Mouse (Mus musculus): ENCODE results near the gene Prkaca. TPM values are rescaled to one million over a fixed set of nuclear protein-coding genes. Genes with fewer than 3 reads are reported as not detected.
A peak's percentile ranks its signal among the peaks of the same experiment; 100 is the strongest.

The Prkaca gene
- polyA plus RNA-seq, 1 experiment from 2014 or later, result 39.9 TPM

GRCm38 (mm10) chr8:83997511-83998141 is 24.8 kb downstream of the Prkaca start, which contains the start of gene Samd1:
Gene Samd1, plus strand, starts transcription at chr8:83997672.
- peak within 1 kb of the TSS; percentile 93 for H3K4me2 ChIP-seq (ENCODE audit: low read depth, low read length)
- peak within 1 kb of the TSS; percentile 88 for H3K4me3 ChIP-seq (ENCODE audit: low read depth, low read length)
- peak within 1 kb of the TSS; percentile 90 for H3K9ac ChIP-seq (ENCODE audit: low read depth, low read length)
- 0% methylated on average over 73 of the region's 112 CpGs for WGBS (ENCODE audit: insufficient replicate concordance)
- H3K27ac ChIP-seq (ENCODE audit: low read length), result peak within 1 kb of the TSS; percentile 86
- peaks cover 28% of the 10 kb centered on the region for H3K36me3 ChIP-seq (ENCODE audit: control insufficient read depth, insufficient read depth)
- peaks cover 42% of the 10 kb centered on the region for H3K4me1 ChIP-seq (ENCODE audit: control insufficient read depth, low read depth, low read length)
- no peaks in the 10 kb centered on the region for H3K9me3 ChIP-seq (replicated peaks; ENCODE audit: control insufficient read depth, low read length)
- peak; percentile 5 for ATAC-seq (ENCODE audit: low read depth)
- H3K27me3 ChIP-seq (ENCODE audit: control insufficient read depth, insufficient read depth, low read depth, low read length), result no peaks in the 10 kb centered on the region

GRCm38 (mm10) chr8:83998231-83999056 is 25.7 kb downstream of the Prkaca start:
- H3K4me3 ChIP-seq (ENCODE audit: low read depth, low read length), result peak overlapping the region; percentile 88
- no peaks in the 10 kb centered on the region for H3K9me3 ChIP-seq (replicated peaks; ENCODE audit: control insufficient read depth, low read length)
- H3K4me1 ChIP-seq (ENCODE audit: control insufficient read depth, low read depth, low read length), result peaks cover 41% of the 10 kb centered on the region
- WGBS (ENCODE audit: insufficient replicate concordance), result 1% methylated on average over 79 of the region's 92 CpGs
- H3K9ac ChIP-seq (ENCODE audit: low read depth, low read length), result peak overlapping the region; percentile 90
- H3K4me2 ChIP-seq (ENCODE audit: low read depth, low read length), result peak overlapping the region; percentile 92
- H3K36me3 ChIP-seq (ENCODE audit: control insufficient read depth, insufficient read depth), result peaks cover 28% of the 10 kb centered on the region
- no peaks in the 10 kb centered on the region for H3K27me3 ChIP-seq (ENCODE audit: control insufficient read depth, insufficient read depth, low read depth, low read length)
- H3K27ac ChIP-seq (ENCODE audit: low read length), result peak overlapping the region; percentile 81
- ATAC-seq (ENCODE audit: low read depth), result peak; percentile 5

GRCm38 (mm10) chr8:83999057-83999705 is 26.4 kb downstream of the Prkaca start:
- ATAC-seq (ENCODE audit: low read depth), result no peak
- no peaks in the 10 kb centered on the region for H3K27me3 ChIP-seq (ENCODE audit: control insufficient read depth, insufficient read depth, low read depth, low read length)
- WGBS (ENCODE audit: insufficient replicate concordance), result 69% methylated on average over 16 of the region's 16 CpGs
- H3K4me3 ChIP-seq (ENCODE audit: low read depth, low read length), result peak overlapping the region; percentile 88
- H3K27ac ChIP-seq (ENCODE audit: low read length), result no peak overlapping the region
- H3K9ac ChIP-seq (ENCODE audit: low read depth, low read length), result peak overlapping the region; percentile 90
- peak overlapping the region; percentile 92 for H3K4me2 ChIP-seq (ENCODE audit: low read depth, low read length)
- H3K36me3 ChIP-seq (ENCODE audit: control insufficient read depth, insufficient read depth), result peaks cover 28% of the 10 kb centered on the region
- peaks cover 40% of the 10 kb centered on the region for H3K4me1 ChIP-seq (ENCODE audit: control insufficient read depth, low read depth, low read length)
- H3K9me3 ChIP-seq (replicated peaks; ENCODE audit: control insufficient read depth, low read length), result no peaks in the 10 kb centered on the region

GRCm38 (mm10) chr8:83999825-84000224 is 27.0 kb downstream of the Prkaca start:
- Histone ChIP-seq H3K4me1 (ENCODE audit: control insufficient read depth, low read depth, low read length) (peaks cover 41% of the 10 kb centered on the region), H3K9me3 (replicated peaks; ENCODE audit: control insufficient read depth, low read length) (no peaks in the 10 kb centered on the region), H3K4me3 (ENCODE audit: low read depth, low read length) (no peak overlapping the region), H3K9ac (ENCODE audit: low read depth, low read length) (no peak overlapping the region), H3K4me2 (ENCODE audit: low read depth, low read length) (no peak overlapping the region), H3K27ac (ENCODE audit: low read length) (no peak overlapping the region), H3K27me3 (ENCODE audit: control insufficient read depth, insufficient read depth, low read depth, low read length) (no peaks in the 10 kb centered on the region), H3K36me3 (ENCODE audit: control insufficient read depth, insufficient read depth) (peaks cover 28% of the 10 kb centered on the region)
- ATAC-seq (ENCODE audit: low read depth), result no peak
- 86% methylated on average over 2 of the region's 2 CpGs for WGBS (ENCODE audit: insufficient replicate concordance)

GRCm38 (mm10) chr8:84001281-84002000 is 28.6 kb downstream of the Prkaca start, which contains the start of gene 1700067K01Rik:
Gene 1700067K01Rik, plus strand, starts transcription at chr8:84001502.
- no peak within 1 kb of the TSS for H3K4me2 ChIP-seq (ENCODE audit: low read depth, low read length)

GRCm38 (mm10) chr8:84002957-84003611 is 30.3 kb downstream of the Prkaca start:
- WGBS (ENCODE audit: insufficient replicate concordance), result 61% methylated on average over 12 of the region's 12 CpGs
- H3K27me3 ChIP-seq (ENCODE audit: control insufficient read depth, insufficient read depth, low read depth, low read length), result no peaks in the 10 kb centered on the region
- H3K9me3 ChIP-seq (replicated peaks; ENCODE audit: control insufficient read depth, low read length), result no peaks in the 10 kb centered on the region
- H3K4me2 ChIP-seq (ENCODE audit: low read depth, low read length), result no peak overlapping the region
- H3K4me3 ChIP-seq (ENCODE audit: low read depth, low read length), result no peak overlapping the region
- no peak overlapping the region for H3K9ac ChIP-seq (ENCODE audit: low read depth, low read length)
- H3K36me3 ChIP-seq (ENCODE audit: control insufficient read depth, insufficient read depth), result peaks cover 28% of the 10 kb centered on the region
- no peak for ATAC-seq (ENCODE audit: low read depth)
- 0 out of 2 replicates have a peak overlapping the region, but pooled peaks have one; percentile 2 for H3K27ac ChIP-seq (ENCODE audit: low read length)
- peaks cover 36% of the 10 kb centered on the region for H3K4me1 ChIP-seq (ENCODE audit: control insufficient read depth, low read depth, low read length)

More at GRCm38 (mm10) chr8:84001281-84002000, 28.6 kb downstream of the Prkaca start, which contains the start of gene 1700067K01Rik:
- no peak for ATAC-seq (ENCODE audit: low read depth)
- no peak within 1 kb of the TSS for H3K27ac ChIP-seq (ENCODE audit: low read length)
- H3K4me1 ChIP-seq (ENCODE audit: control insufficient read depth, low read depth, low read length), result peaks cover 38% of the 10 kb centered on the region
- H3K36me3 ChIP-seq (ENCODE audit: control insufficient read depth, insufficient read depth), result peaks cover 28% of the 10 kb centered on the region
- 80% methylated on average over 61 of the region's 61 CpGs for WGBS (ENCODE audit: insufficient replicate concordance)
- H3K27me3 ChIP-seq (ENCODE audit: control insufficient read depth, insufficient read depth, low read depth, low read length), result no peaks in the 10 kb centered on the region
- no peaks in the 10 kb centered on the region for H3K9me3 ChIP-seq (replicated peaks; ENCODE audit: control insufficient read depth, low read length)
- H3K4me3 ChIP-seq (ENCODE audit: low read depth, low read length), result no peak within 1 kb of the TSS
- no peak within 1 kb of the TSS for H3K9ac ChIP-seq (ENCODE audit: low read depth, low read length)

- ATAC-seq (ENCODE audit: low read depth), result no peak
- Histone ChIP-seq H3K9ac (ENCODE audit: low read depth, low read length) (no peak overlapping the region), H3K4me2 (ENCODE audit: low read depth, low read length) (peak overlapping the region; percentile 88), H3K4me3 (ENCODE audit: low read depth, low read length) (peak overlapping the region; percentile 68), H3K4me1 (ENCODE audit: control insufficient read depth, low read depth, low read length) (peaks cover 33% of the 10 kb centered on the region), H3K27ac (ENCODE audit: low read length) (no peak overlapping the region; the same call in 1 of the 2 replicates), H3K9me3 (replicated peaks; ENCODE audit: control insufficient read depth, low read length) (no peaks in the 10 kb centered on the region), H3K27me3 (ENCODE audit: control insufficient read depth, insufficient read depth, low read depth, low read length) (no peaks in the 10 kb centered on the region), H3K36me3 (ENCODE audit: control insufficient read depth, insufficient read depth) (peaks cover 28% of the 10 kb centered on the region)
- 65% methylated on average over 6 of the region's 6 CpGs for WGBS (ENCODE audit: insufficient replicate concordance)
Measured at GRCm38 (mm10) chr8:84003612-84004246, 30.9 kb downstream of the Prkaca start.

All from liver, embryonic 16.5 days (tissue).